Mouse (Mus musculus): ENCODE data around the gene Rnf213.

- TF ChIP-seq POLR2A (IDR thresholded peaks at IDR 0.05; ENCODE audit: insufficient read depth, low read depth, low read length) (no peak), CTCF (IDR thresholded peaks at IDR 0.05; ENCODE audit: insufficient read depth, low read depth, low read length) (no peak)
These were observed 3.6 kb downstream of the Rnf213 start for GRCm38 (mm10) chr11:119396461-119396860.
